Mouse (Mus musculus) hindlimb bud, embryonic 11.5 days (tissue): Measurements from ENCODE around the gene Slc39a11.

Source experiments
- DNase-seq: peaks from one replicate; pipeline ENCODE4 v3.0.0-alpha.2; 2012; ENCODE audit warnings: low read depth, low spot score; ENCODE audit errors: extremely low spot score

The Slc39a11 gene

DNA sequence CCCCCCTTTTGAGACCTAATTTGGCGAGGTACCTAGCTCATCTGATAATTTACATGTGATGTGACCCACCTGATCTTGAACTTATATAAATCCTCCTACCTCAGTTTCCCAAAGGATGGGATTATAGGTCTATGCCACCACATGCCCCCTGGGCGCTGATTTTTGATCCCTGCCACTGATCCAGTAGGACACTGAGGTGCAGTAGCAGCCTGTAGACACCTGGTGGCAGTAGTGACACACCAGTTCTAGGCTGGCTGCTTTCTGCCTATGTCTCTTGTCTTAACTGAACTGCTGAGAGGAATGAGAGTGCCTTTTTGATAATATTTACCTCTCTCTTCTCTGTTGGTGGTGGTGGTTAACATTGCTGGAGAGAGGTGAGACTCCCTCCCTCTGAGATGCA lies 352.1 kb downstream of the Slc39a11 start:
- DNase-seq: peak; percentile 64

DNA sequence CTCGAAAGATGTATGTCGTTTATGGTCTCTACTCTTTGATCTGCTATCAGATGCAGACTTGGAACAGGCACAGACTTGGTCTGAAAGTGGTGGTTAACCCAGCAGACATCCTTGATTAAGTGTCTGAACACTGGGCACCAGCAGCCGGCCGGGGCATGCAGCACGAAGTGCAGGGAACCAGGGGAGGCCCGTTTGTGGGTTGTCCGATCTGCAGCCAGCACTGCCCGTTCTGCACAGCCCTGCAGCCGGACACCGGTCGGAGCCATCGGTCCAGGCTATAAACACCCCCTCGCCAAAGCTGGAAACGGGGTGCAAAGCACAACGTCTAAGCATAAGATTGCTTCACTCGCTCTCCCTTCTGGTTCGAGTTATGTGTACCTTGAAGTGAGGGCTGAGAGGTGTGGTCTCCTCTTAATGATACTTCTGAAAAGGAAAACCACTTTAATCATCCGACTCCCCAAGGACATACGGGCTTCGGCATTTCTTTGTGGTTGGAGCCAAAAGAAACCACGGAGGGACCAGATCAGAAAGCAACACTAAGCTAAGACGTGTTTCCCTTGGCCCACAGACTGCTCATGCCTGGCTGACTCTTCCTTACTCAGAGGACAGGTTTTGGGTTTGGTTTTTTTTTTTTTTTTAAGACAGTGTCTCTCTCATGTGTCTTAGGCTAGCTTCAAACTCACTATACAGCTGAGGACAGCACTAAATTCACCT lies 352.8 kb downstream of the Slc39a11 start:
- no peak for DNase-seq

DNA sequence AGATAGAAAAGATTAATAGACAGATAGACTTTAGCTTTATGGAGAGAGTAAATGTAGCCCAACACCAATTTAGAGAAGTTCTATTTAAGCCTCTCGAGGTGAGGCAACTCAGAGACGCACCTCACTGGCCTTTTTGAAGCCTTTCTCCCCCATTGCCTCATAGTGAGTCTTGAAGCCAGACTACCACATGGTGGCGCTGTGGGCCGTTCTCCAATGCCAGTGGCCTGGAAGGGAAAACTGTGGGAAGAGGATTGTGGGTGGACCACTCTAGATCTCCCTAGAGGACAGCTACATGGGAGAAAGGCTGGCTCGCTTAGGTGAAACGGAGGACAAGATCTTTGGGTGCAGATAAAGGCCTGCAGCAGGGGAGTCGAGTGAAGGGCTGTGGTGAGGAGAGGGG lies 353.7 kb downstream of the Slc39a11 start:
- no peak for DNase-seq

DNA sequence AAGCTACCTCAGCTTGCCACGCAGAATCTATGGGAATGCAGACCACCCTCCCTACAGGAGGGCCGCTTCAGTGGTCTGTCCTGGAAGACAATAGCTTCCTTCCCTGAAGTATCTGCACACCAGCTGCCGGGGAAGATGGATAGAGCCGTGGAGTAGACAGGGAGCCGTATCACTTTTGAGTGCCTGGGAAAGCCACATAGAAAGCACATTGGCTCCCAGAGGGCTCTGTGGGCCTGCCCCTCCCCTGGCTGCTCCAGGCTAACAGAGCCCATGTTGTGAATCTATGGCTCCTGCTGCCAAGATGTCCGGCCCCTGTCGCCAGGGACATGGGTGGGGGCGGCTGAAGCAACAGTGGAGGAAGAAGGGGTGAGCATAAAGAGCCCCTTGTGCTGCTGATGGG lies 355.4 kb downstream of the Slc39a11 start:
- no peak for DNase-seq

DNA sequence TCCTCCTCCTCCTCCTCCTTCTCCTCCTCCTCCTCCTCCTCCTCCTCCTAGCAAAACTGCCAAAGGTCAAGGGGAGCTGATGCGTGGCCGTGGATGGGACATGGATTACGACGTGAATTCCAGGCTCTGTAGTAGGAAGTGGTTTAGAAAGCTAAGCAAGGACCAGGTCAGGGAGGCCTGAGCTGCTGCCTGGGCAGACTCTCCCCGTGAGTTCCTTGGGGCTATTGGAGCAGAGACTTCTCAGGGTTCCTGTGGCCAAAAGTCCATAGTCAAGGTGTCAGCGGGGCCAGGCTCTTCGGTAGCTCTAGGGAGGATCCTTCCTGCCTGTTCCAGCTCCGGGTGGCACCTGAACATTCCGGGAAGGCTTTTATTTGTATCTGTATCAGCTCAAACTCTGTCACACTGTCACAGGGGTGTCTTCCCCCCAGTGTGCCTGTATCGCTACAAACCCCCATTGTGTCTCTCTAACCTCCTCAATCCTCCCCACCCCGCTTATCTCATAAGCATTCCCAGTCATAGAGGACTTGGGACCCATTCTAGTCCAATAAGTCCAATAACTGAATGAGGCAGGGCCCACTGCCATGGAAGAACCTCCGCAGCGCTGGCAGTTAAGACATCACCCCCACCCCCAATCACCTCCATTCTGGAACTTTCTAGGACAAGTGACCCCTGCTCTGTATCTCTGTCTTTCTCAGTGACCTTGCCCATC lies 356.8 kb downstream of the Slc39a11 start:
- no peak for DNase-seq

DNA sequence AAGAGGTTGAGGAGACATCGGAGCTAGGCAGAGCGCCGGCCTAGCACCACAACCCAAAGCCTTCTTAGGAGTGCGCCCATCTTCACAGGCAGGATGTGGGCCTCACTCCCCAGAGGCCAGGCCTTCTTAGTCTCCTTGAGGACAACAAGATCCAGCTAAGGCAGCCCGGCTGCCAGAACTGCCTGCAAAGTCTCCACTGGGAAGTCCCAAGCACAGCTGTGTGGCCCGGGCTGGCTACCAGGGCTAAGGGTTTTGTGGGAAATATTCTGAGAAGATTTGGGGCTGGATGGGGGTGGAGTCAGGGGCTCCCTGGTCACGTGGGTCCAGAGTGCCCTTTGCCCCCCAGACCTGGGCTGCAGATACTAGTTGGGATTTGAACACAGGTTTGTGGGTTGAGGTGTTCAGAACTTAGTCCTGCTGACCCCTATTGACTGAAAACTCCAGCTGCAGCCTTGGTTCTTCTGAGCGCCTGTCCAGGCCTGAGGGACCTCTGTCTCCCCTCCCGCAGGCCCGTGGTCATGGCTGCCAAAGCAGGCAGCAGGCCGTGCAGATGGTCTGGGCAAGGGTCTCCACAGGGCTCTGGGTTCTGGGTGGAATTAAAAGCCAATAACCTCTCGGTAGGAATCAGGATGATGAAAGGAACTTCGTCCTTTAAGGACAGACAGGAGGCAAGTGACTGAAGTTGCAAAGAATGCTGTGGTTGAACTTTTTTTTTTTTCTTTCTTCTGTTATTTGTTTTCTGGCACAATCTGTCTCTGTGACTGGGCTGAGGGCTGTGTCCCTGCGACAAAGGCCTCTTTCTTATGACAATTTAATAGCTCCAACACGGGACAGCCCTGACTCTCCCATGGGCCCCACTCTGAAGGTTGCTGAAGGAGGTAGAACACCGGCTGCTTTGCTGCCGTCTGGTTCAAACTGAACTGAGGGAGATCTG lies 357.8 kb downstream of the Slc39a11 start:
- DNase-seq: no peak

DNA sequence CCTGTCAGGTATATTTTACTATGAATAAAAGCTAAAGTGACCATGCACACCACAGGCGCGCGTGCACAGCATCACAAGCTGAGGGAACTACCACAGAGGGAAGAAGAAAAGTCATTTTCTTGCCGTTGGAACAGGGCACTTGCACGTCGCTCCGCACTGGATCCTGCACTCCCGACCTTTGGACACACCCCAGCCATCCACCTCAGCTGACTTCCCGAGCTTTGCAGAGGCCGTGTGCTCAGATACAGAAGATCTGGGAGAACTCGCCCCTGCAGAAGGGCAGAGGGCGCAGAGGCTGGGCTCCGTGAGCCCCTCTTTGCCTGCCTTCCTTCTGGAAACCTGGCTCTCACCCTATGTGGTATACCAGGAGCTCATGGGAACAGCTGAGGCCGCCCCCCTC lies 359.0 kb downstream of the Slc39a11 start:
- DNase-seq: no peak

DNA sequence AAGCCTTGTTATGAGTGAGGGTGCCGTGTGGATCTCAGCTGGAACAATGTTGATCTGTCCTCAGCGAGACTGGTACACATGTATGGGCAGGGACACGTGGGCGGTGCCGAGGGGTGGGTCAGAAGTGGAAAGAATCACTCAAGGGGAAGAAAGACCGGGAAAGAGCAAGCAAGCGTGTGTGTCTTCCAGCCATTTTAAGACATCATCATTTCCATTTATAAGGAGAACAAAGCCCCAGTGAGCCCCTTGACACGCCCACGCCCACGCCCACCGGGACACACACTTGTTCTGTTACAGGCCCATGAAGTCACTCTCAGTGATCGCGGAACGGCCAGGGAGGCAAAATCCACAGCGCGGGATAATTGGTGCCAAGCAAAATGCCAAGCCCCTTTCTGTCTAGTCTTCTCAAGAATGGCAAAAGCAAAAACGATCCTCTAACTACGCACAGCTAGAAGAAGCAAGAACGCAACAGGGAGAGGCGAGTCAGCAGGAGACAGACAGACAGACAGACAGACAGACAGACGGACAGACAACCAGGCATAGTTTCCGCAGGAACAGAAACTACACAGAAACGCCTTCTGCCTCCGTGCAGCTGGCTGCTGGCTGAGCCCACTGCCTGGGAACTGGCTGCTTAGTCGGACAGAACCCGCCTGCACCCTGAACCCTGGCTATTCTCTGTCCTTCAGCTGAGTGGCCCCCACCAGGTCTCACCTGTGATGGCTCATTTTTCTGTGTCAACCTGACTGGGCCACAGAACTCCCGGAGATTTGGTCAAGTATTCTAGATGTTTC lies 364.7 kb downstream of the Slc39a11 start:
- DNase-seq: no peak

DNA sequence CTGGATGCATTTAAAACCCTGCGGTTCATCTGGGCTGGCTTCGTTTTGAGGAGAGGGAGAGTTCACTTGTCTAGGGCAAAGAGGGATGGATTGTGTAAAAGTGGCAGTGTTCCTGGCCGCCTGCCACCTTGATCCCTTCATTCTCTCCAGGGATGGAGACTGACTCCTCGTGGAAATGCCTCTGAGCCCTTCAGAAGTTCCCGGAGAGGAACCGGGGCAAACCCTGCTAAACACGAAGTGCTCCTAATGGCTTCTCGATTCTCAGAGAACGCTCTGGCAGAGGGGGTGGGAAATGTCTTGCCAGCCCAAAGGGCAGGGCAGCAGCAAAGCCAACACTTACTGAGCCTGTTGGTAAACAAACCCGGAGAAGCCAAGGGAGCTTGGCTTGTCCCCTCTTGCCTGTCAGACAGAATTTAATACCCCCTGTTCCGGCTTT lies 366.5 kb downstream of the Slc39a11 start:
- no peak for DNase-seq

DNA sequence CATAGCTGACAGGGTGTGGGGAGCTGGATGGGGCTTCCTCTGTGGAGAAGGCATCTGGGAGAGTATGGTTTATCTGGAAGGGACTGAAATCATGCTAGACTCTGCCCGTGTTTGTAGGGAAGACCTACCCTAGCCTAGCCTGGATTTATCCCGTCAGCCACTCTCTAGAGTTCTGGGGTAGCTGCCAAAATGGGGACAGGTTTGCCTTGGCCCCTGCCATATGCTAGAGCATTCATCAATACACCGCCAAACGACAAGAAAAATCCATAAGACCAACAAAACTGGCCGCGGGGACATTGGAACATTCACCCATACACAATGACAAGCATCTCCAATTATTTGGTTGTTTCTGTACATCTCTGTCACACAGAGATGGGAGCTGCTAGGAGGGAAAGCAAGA lies 371.6 kb downstream of the Slc39a11 start:
- DNase-seq: no peak

DNA sequence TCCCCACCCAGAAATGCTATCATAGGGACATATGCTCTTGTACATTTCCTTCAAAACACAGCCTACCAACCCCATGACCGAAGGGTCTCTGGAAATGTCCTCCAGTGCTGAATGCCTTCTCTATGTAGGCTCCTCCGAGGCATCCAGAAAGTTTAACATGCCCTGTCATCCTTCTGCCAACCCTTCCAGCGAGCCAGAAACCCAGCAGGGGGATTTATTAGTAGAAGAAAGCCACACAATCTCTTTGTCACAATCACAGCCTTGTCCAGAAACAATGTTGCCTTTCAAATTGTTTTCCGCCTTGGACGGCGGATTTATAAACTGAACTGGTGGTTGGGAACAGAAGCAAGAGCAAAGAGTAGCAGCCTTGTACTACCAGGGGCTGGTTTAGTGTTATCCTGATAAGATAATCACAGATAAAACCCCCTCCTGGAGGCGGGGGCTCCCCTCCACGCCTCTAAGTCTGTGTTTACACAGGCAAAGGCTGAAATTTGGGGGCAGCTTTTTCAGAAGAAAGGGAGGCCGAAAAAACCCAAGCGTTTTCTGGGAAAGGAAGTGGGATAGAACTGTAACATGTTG lies 372.8 kb downstream of the Slc39a11 start:
- DNase-seq: no peak

DNA sequence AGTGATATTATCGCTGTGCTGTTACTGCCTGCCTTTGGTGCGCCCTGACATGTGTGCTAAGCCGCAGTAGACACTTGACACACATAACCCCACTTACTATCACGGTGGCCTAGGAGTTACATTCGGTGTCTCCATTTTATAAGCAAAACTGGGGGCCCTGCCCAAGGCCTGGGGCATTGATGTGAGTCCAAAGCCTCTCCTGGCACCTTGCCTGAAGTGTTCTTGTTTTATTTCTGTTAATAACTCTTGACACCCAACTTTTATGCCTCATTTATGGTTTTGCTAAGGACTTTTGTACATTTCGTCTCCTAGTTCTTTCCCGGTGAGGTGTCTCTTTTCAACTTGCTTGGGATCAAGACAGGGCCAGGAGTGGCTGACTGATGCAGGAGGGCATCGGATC lies 373.4 kb downstream of the Slc39a11 start:
- DNase-seq: no peak

DNA sequence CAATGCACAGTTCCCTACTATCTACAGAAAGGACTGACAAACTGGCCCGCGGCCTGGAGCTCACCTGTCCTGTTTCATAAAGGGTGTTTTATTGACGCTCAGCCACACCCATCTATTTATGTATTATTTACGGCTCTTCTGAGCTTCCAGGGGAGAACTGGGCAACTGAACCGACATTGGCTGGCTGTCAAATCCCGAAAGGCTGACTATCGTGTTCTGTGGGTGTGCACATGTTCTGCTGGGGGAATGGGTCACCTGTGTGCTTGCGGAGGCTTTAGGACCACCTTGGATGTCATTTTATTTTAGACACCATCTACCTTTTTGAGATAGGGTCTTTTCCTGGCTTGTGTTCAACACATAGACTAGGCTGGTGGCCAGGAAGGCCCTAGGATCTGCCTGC lies 375.8 kb downstream of the Slc39a11 start:
- no peak for DNase-seq

DNA sequence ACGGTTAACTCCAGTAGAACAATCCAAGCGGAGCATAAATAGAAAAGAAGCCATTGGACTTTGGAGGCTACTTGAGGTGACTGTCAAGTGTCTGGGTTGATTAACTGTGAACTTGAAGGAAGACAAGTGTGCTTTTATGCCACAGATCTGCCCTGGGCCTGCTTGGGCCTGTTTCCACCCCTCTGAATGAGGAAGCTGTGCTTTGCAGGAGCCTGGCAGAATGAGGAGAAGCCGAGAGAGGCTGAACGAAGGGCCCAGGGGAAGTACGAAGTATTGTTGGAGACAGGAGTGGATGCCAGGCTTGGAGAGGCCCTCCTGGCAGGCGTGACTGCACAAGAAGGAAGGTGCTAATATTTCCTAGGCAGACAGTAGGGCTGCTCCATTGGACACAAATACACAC lies 378.0 kb downstream of the Slc39a11 start:
- no peak for DNase-seq

DNA sequence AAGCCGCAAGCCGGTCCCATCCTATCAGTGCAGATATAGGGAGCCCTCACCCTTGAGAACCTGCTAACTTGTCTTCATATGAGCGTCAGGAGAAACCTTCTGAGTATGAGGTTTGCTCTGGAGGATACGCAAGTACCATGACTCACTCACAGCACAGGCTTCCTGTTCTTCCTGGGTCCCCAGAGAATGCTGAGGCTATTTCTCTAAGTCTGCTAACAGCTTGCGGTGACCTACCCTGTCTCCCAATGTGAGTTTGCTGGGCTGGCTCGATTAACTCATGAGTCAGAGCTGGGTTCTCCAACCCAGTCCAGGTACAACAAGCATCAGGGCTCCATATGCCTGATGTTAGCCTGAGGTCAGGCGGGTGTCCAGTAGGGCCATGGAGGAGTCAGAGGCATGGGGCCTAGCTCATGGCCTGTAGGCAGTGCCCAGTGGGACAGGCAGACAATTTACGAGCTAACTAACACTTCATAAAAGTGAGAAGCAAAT lies 381.0 kb downstream of the Slc39a11 start:
- no peak for DNase-seq

DNA sequence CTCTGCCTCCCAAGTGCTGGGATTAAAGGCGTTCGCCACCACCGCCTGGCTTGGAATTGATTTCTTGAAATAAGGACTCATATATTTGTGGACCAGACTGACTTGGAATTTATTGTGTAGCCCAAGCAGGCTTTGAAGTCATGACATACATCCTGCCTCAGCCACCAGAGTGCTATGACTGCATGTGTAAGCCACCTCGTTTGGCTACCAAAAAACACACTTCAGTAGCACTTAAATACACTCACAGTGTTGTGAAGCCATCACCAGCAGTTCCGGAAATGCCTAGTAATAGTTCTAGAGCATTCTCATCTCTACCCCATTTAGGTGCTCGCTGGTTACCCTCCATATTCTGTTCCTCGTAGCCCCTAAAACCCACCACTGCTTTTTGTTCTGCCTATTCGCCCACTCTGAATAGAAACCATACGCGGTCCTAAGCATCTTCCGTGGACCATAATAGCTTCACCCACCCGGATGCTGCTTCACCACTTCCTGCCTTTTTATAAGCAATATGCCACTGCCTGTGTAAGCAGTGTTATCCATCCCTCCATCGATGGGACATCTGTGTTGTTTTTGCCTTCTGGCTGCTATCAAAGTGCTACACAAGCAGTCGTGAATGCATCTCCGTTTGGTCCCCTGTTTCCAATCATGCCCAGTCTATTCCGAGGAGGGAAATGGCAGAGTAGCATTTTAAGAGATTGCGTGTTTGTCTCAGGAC lies 382.2 kb downstream of the Slc39a11 start:
- no peak for DNase-seq

DNA sequence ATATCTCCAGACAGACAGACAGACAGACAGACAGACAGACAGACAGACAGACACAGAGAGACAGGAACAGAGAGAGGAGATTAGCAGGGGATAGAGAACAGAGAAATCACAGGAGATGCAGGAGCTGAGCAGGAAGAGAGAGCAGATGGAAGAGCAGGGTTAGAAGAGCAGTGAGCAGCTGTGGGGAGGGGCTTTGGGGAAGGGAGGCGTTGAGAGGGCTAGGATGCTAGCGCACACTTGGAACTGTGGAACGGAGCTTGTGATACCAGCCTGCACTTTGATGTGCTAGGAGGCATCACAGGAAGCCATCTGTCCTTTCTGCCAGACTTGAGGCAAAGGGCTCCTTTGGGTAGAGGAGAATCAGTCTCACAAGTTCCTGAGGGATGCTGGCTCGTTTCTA lies 383.2 kb downstream of the Slc39a11 start:
- DNase-seq: no peak

DNA sequence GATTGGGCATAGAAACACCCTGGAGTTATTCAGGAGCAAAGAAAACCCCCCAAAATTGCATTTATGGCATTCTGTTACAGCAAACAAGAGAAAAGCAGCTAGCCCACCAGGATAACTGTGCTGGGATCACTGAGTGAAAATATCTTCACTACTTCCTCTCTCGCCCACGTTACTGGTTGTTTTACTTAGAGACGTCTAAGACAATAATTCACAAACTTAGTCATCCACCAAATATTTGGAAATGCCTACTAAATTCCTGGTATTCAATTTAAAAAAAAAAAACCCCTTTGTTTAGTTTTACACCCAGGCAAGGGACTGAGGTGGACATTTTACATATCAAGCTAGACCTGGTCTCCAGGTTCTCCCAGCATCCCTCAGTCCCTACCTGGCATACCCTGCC lies 384.3 kb downstream of the Slc39a11 start:
- DNase-seq: no peak

DNA sequence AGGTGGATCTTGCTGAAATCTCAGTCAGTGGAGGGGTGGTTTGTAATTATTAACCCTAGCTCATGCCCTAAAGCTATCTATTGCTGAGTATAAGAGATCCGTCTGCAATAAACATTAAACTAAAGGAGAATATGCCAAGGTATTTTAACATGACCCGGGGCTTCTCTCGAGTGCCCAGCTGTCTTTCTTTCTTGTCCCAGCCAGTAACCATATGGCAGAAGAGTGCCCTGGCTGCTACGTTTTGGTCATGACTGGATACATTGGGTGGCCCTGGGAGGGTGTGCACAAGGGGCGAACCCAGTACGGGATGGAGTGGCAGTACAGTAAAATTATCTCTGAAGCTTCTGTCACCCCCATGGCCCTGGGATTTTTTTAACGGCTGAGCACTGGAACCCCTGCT lies 385.9 kb downstream of the Slc39a11 start:
- DNase-seq: no peak

DNA sequence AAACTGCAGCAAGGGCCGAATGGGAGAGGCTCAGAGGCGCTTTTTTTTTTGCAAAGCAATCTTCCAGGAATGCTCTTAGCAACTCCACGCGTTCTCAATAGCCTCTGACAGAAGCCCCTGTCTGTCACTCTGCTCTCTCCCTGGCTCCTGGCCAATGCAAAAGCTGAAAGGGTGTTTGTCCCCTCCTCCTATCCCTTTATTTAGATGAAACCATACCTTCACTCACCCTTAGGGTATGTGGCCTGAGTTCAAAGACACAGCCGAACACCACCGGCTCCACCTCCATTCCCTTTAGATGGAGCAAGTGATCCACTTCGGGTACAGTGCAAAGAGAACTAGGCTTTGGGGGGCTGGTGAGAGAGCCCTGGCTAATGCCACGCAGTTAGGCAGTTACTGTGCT lies 387.8 kb downstream of the Slc39a11 start:
- no peak for DNase-seq
